Mouse (Mus musculus) cerebellum, adult 11 months (tissue): ENCODE results near the gene Hif3a.

Experiments
- DNase-seq: peaks from one replicate; pipeline ENCODE4 v3.0.0; 2022

The Hif3a gene

GRCm38 (mm10) chr7:17022176-17022575, 40.1 kb downstream of the Hif3a start:
- peak; percentile 59 for DNase-seq

- DNase-seq: no peak
Measured at GRCm38 (mm10) chr7:17019426-17020166, 42.6 kb downstream of the Hif3a start.

GRCm38 (mm10) chr7:17017921-17018320, 44.3 kb downstream of the Hif3a start:
- DNase-seq: no peak

- DNase-seq: peak; percentile 98
Measured at GRCm38 (mm10) chr7:17017036-17017435, 45.2 kb downstream of the Hif3a start.

GRCm38 (mm10) chr7:17015381-17015780, 46.8 kb downstream of the Hif3a start:
- DNase-seq: no peak

GRCm38 (mm10) chr7:17011909-17012590, 50.2 kb downstream of the Hif3a start:
- no peak for DNase-seq

GRCm38 (mm10) chr7:17010010-17010347, 52.2 kb downstream of the Hif3a start:
- no peak for DNase-seq

- no peak for DNase-seq
Measured at GRCm38 (mm10) chr7:17009326-17010009, 52.8 kb downstream of the Hif3a start.

- DNase-seq: no peak
Measured at GRCm38 (mm10) chr7:17007300-17007699, 54.9 kb downstream of the Hif3a start.

- no peak for DNase-seq
Measured at GRCm38 (mm10) chr7:17004716-17005115, 57.5 kb downstream of the Hif3a start.

GRCm38 (mm10) chr7:17003230-17003960, 58.8 kb downstream of the Hif3a start:
- DNase-seq: peak; percentile 69

- DNase-seq: peak; percentile 86
Measured at GRCm38 (mm10) chr7:17002375-17003195, 59.6 kb downstream of the Hif3a start.

GRCm38 (mm10) chr7:16999650-17000049, 62.6 kb downstream of the Hif3a start:
- DNase-seq: peak; percentile 89

- DNase-seq: no peak
Measured at GRCm38 (mm10) chr7:16999233-16999632, 63.0 kb downstream of the Hif3a start.

- DNase-seq: no peak
Measured at GRCm38 (mm10) chr7:16995345-16995744, 66.9 kb downstream of the Hif3a start.

GRCm38 (mm10) chr7:16994400-16994799, 67.8 kb downstream of the Hif3a start:
- no peak for DNase-seq

- DNase-seq: no peak
Measured at GRCm38 (mm10) chr7:16993651-16994399, 68.4 kb downstream of the Hif3a start.

- DNase-seq: no peak
Measured at GRCm38 (mm10) chr7:16992451-16992807, 69.8 kb downstream of the Hif3a start, which contains the start of gene Ccdc8. Ccdc8 (plus strand) TSS chr7:16992708.

GRCm38 (mm10) chr7:16991681-16992450, 70.4 kb downstream of the Hif3a start:
- no peak for DNase-seq

GRCm38 (mm10) chr7:16990006-16990744, 72.1 kb downstream of the Hif3a start:
- no peak for DNase-seq
